ENCODE assay signal across 9 mouse cellular contexts in the genomic region with DNA sequence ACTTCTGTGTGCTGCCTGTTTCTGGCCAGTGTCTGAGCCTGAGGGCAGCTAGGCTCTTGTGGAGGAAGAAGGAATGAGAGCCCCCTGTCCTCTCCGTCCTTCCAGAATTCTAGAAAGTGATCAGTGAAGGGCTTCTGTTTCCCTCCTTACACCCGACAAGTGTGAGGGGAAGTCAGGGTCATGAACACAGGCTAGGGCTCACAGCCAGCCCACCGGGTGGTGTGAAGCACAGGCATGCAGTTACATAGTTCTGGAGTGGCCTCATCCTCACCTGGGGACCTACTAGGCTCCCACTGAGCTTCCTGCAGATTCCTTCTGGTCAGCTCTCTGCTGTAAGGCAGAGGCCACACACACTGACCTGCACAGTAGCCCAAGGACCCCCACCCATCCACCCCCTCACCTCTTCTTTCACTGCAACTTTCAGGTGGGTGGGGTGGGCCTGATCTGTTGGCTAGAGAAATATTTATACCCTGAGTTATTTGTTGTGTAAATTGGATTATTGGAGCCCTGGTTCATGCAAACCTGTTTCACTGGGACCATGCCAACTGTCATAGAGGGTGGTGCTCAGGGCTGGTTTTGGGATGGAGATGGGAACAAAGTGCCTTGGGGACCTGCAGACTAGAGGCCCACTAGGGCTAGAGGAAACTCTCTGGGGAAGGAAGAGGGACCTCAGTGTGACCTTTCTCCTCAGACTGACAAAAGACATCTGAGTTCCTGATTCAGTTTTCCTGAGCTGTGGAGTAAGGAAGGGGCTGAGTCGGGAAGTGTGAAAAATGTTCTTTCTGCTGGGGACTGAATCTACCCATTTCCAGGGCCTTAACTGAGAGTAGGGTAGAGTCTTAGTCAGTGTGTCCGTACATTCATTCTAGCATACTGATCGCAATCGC. TPM values are rescaled to one million over a fixed set of nuclear protein-coding genes. Genes with fewer than 3 reads are reported as not detected.
DNase-seq lines count a peak whose midpoint lies in the region; ATAC-seq and TF ChIP-seq lines count a peak whose summit lies in the region.
"Had no signal": no experiment of that assay in that cellular context is flagged by ENCODE, and none has a peak within 500 bp of the region (broad histone marks: within the 10 kb centered on the region; RNA-seq: fewer than 3 reads in every experiment).

No protein-coding gene starts in this region.

- H3K4me1 ChIP-seq in forebrain, embryonic 14.5 days (ENCODE audit: control insufficient read depth, insufficient read depth, low read length) = peaks cover 74% of the 10 kb centered on the region
- peaks cover 96% of the 10 kb centered on the region for H3K4me1 ChIP-seq in forebrain, embryonic 13.5 days
- H3K4me1 ChIP-seq in lung, postnatal 0 days (ENCODE audit: insufficient read depth, low read depth, low read length) = peaks cover 56% of the 10 kb centered on the region
- H3K4me1 ChIP-seq in intestine, embryonic 15.5 days (replicated peaks) = peaks cover 93% of the 10 kb centered on the region
- H3K4me1 ChIP-seq in stomach, embryonic 14.5 days (ENCODE audit: control insufficient read depth, insufficient read depth, low read length) = peaks cover 90% of the 10 kb centered on the region

- no peak for DNase-seq in forebrain, embryonic 14.5 days (ENCODE audit: low spot score)
- DNase-seq in lung, postnatal 0 days (ENCODE audit: low spot score) = no peak
- no peak for DNase-seq in lung, postnatal 25 days (ENCODE audit: low spot score)
- no peak for DNase-seq in left cerebral cortex, postnatal 36 days (ENCODE audit: low spot score in 2 of 2)
- no peak for DNase-seq in layer of hippocampus, postnatal 14 days (ENCODE audit: low spot score in 2 of 2)

- H3K9ac ChIP-seq in forebrain, embryonic 14.5 days (ENCODE audit: low read length) = no peak overlapping the region
- H3K9ac ChIP-seq in forebrain, embryonic 13.5 days = no peak overlapping the region
- H3K9ac ChIP-seq in lung, postnatal 0 days (replicated peaks; ENCODE audit: low read depth) = no peak overlapping the region
- no peak overlapping the region for H3K9ac ChIP-seq in intestine, embryonic 15.5 days
- no peak overlapping the region for H3K9ac ChIP-seq in stomach, embryonic 14.5 days (replicated peaks; ENCODE audit: low read depth, low read length)

- 78% methylated on average over 7 of the region's 7 CpGs for WGBS in forebrain, embryonic 14.5 days
- 81% methylated on average over 7 of the region's 7 CpGs for WGBS in forebrain, embryonic 13.5 days
- WGBS in lung, postnatal 0 days = 36% methylated on average over 7 of the region's 7 CpGs
- 53% methylated on average over 7 of the region's 7 CpGs for WGBS in intestine, embryonic 15.5 days
- WGBS in stomach, embryonic 14.5 days = 57% methylated on average over 7 of the region's 7 CpGs

- TF ChIP-seq EP300 in lung, postnatal 0 days (IDR thresholded peaks at IDR 0.05) = no peak

- intact Hi-C loops in left cerebral cortex, postnatal 36 days (cut with DNase I) = no loop called here

- no peak overlapping the region for H3K4me3 ChIP-seq in forebrain, embryonic 14.5 days (ENCODE audit: low read depth, low read length)
- no peak overlapping the region for H3K4me3 ChIP-seq in forebrain, embryonic 13.5 days
- H3K4me3 ChIP-seq in lung, postnatal 0 days (ENCODE audit: low read depth, low read length) = no peak overlapping the region
- H3K4me3 ChIP-seq in intestine, embryonic 15.5 days (replicated peaks) = no peak overlapping the region
- H3K4me3 ChIP-seq in stomach, embryonic 14.5 days (ENCODE audit: low read depth, low read length) = no peak overlapping the region

- no peak for ATAC-seq in forebrain, embryonic 14.5 days
- no peak for ATAC-seq in forebrain, embryonic 13.5 days
- ATAC-seq in lung, postnatal 0 days = no peak
- no peak for ATAC-seq in intestine, embryonic 15.5 days
- ATAC-seq in stomach, embryonic 14.5 days (ENCODE audit: insufficient number of reproducible peaks, insufficient read depth, low FRiP score, low read depth) = no peak

- H3K9me3 ChIP-seq in forebrain, embryonic 14.5 days (replicated peaks; ENCODE audit: control insufficient read depth, low read length) = no peaks in the 10 kb centered on the region
- no peaks in the 10 kb centered on the region for H3K9me3 ChIP-seq in forebrain, embryonic 13.5 days (replicated peaks)
- no peaks in the 10 kb centered on the region for H3K9me3 ChIP-seq in lung, postnatal 0 days (ENCODE audit: low read length)
- H3K9me3 ChIP-seq in intestine, embryonic 15.5 days = no peaks in the 10 kb centered on the region
- no peaks in the 10 kb centered on the region for H3K9me3 ChIP-seq in stomach, embryonic 14.5 days (ENCODE audit: control insufficient read depth, low read depth, low read length)
- H3K9me3 ChIP-seq: G1E had no signal

- no peak overlapping the region for H3K4me2 ChIP-seq in forebrain, embryonic 14.5 days (ENCODE audit: low read length)
- no peak overlapping the region for H3K4me2 ChIP-seq in forebrain, embryonic 13.5 days
- H3K4me2 ChIP-seq in lung, postnatal 0 days (replicated peaks; ENCODE audit: low read depth, low read length) = 0 out of 2 replicates have a peak overlapping the region, but pooled peaks have one; percentile 3
- peak overlapping the region; percentile 16; the same call in 1 of the 2 replicates for H3K4me2 ChIP-seq in intestine, embryonic 15.5 days (replicated peaks)
- no peak overlapping the region for H3K4me2 ChIP-seq in stomach, embryonic 14.5 days (replicated peaks; ENCODE audit: low read depth, low read length)

- peaks cover 40% of the 10 kb centered on the region for H3K36me3 ChIP-seq in forebrain, embryonic 14.5 days (ENCODE audit: control insufficient read depth, insufficient read depth, low read length)
- peaks cover 35% of the 10 kb centered on the region for H3K36me3 ChIP-seq in forebrain, embryonic 13.5 days (ENCODE audit: poor library complexity, severe bottlenecking)
- peaks cover 11% of the 10 kb centered on the region; the same call in 1 of the 2 replicates for H3K36me3 ChIP-seq in lung, postnatal 0 days (ENCODE audit: insufficient read depth, low read length)
- peaks cover 17% of the 10 kb centered on the region; the same call in 1 of the 2 replicates for H3K36me3 ChIP-seq in intestine, embryonic 15.5 days
- peaks cover 31% of the 10 kb centered on the region for H3K36me3 ChIP-seq in stomach, embryonic 14.5 days (ENCODE audit: control insufficient read depth, insufficient read depth, low read length)

- no peaks in the 10 kb centered on the region for H3K27me3 ChIP-seq in forebrain, embryonic 14.5 days (replicated peaks; ENCODE audit: control insufficient read depth, insufficient read depth, low read length)
- no peaks in the 10 kb centered on the region for H3K27me3 ChIP-seq in forebrain, embryonic 13.5 days
- no peaks in the 10 kb centered on the region for H3K27me3 ChIP-seq in lung, postnatal 0 days (replicated peaks; ENCODE audit: insufficient read depth, low read length)
- H3K27me3 ChIP-seq in intestine, embryonic 15.5 days (replicated peaks) = no peaks in the 10 kb centered on the region
- no peaks in the 10 kb centered on the region for H3K27me3 ChIP-seq in stomach, embryonic 14.5 days (ENCODE audit: control insufficient read depth, insufficient read depth, low read length)

- TF ChIP-seq CTCF in lung, postnatal 0 days (IDR thresholded peaks at IDR 0.05) = no peak

- H3K27ac ChIP-seq in forebrain, embryonic 14.5 days (ENCODE audit: low read depth, low read length) = peak overlapping the region; percentile 27
- no peak overlapping the region for H3K27ac ChIP-seq in forebrain, embryonic 13.5 days
- H3K27ac ChIP-seq in lung, postnatal 0 days (ENCODE audit: low read length) = peak overlapping the region; percentile 71
- peak overlapping the region; percentile 71 for H3K27ac ChIP-seq in intestine, embryonic 15.5 days
- peak overlapping the region; percentile 39; the same call in 1 of the 2 replicates for H3K27ac ChIP-seq in stomach, embryonic 14.5 days (ENCODE audit: low read length)

RNA-seq across cellular contexts. Expression of a gene that starts 10.7 kb away (rescaled TPM):
- polyA plus RNA-seq in forebrain, embryonic 14.5 days (2014; fragmentation: Nextera tagmentation; extraction: Ambion mirVana) = 77.6 and 94.6 TPM in 2 replicates
- 95.3 and 109 TPM in 2 replicates for polyA plus RNA-seq in forebrain, embryonic 13.5 days (2015; fragmentation: Nextera tagmentation; extraction: Ambion mirVana)
- 96.4 and 107 TPM in 2 replicates for polyA plus RNA-seq in lung, postnatal 0 days (2015; fragmentation: Nextera tagmentation; extraction: Ambion mirVana)
- polyA plus RNA-seq in intestine, embryonic 15.5 days (2015; fragmentation: Nextera tagmentation; extraction: Ambion mirVana) = 123 and 126 TPM in 2 replicates
- 73.2 and 82.0 TPM in 2 replicates for polyA plus RNA-seq in stomach, embryonic 14.5 days (2014; fragmentation: Nextera tagmentation; extraction: Ambion mirVana)
- 100 to 1,000 TPM; 175 to 183 TPM for total RNA-seq in left cerebral cortex, postnatal 36 days (2021)
- 100 to 1,000 TPM; 114 to 123 TPM for total RNA-seq in layer of hippocampus, postnatal 14 days (2021)

RNA-seq across cellular contexts. Expression of a gene that starts 27.2 kb away (rescaled TPM):
- polyA plus RNA-seq in forebrain, embryonic 14.5 days (2014; fragmentation: Nextera tagmentation; extraction: Ambion mirVana) = 348 and 451 TPM in 2 replicates
- polyA plus RNA-seq in forebrain, embryonic 13.5 days (2015; fragmentation: Nextera tagmentation; extraction: Ambion mirVana) = 386 and 461 TPM in 2 replicates
- polyA plus RNA-seq in lung, postnatal 0 days (2015; fragmentation: Nextera tagmentation; extraction: Ambion mirVana) = 464 and 478 TPM in 2 replicates
- 530 and 606 TPM in 2 replicates for polyA plus RNA-seq in intestine, embryonic 15.5 days (2015; fragmentation: Nextera tagmentation; extraction: Ambion mirVana)
- polyA plus RNA-seq in stomach, embryonic 14.5 days (2014; fragmentation: Nextera tagmentation; extraction: Ambion mirVana) = 774 and 780 TPM in 2 replicates
- total RNA-seq in left cerebral cortex, postnatal 36 days (2021) = 100 to 1,000 TPM; 330 to 339 TPM
- 100 to 1,000 TPM; 372 to 419 TPM for total RNA-seq in layer of hippocampus, postnatal 14 days (2021)

RNA-seq across cellular contexts. Expression of a gene that starts 31.1 kb away (rescaled TPM):
- 20.3 and 21.5 TPM in 2 replicates for polyA plus RNA-seq in forebrain, embryonic 14.5 days (2014; fragmentation: Nextera tagmentation; extraction: Ambion mirVana)
- 17.4 and 18.7 TPM in 2 replicates for polyA plus RNA-seq in forebrain, embryonic 13.5 days (2015; fragmentation: Nextera tagmentation; extraction: Ambion mirVana)
- polyA plus RNA-seq in lung, postnatal 0 days (2015; fragmentation: Nextera tagmentation; extraction: Ambion mirVana) = 1.3 and 1.5 TPM in 2 replicates
- 5.2 and 5.3 TPM in 2 replicates for polyA plus RNA-seq in intestine, embryonic 15.5 days (2015; fragmentation: Nextera tagmentation; extraction: Ambion mirVana)
- polyA plus RNA-seq in stomach, embryonic 14.5 days (2014; fragmentation: Nextera tagmentation; extraction: Ambion mirVana) = 6.4 and 8.3 TPM in 2 replicates
- 10 to 100 TPM; 79.9 to 81.0 TPM for total RNA-seq in left cerebral cortex, postnatal 36 days (2021)
- 10 to 100 TPM; 44.2 to 49.6 TPM for total RNA-seq in layer of hippocampus, postnatal 14 days (2021)
- polyA plus RNA-seq: G1E had no signal

RNA-seq across cellular contexts. Expression of a gene that starts 33.8 kb away (rescaled TPM):
- polyA plus RNA-seq in forebrain, embryonic 14.5 days (2014; fragmentation: Nextera tagmentation; extraction: Ambion mirVana) = 0.50 TPM in 1 of 2 replicates, not detected in the other
- 0.62 and 0.76 TPM in 2 replicates for polyA plus RNA-seq in forebrain, embryonic 13.5 days (2015; fragmentation: Nextera tagmentation; extraction: Ambion mirVana)
- not detected in 2 replicates for polyA plus RNA-seq in lung, postnatal 0 days (2015; fragmentation: Nextera tagmentation; extraction: Ambion mirVana)
- polyA plus RNA-seq in intestine, embryonic 15.5 days (2015; fragmentation: Nextera tagmentation; extraction: Ambion mirVana) = 0.24 TPM in 1 of 2 replicates, not detected in the other
- polyA plus RNA-seq in stomach, embryonic 14.5 days (2014; fragmentation: Nextera tagmentation; extraction: Ambion mirVana) = 0.43 and 0.59 TPM in 2 replicates
- 1 to 10 TPM in 1 of 2 experiments, not detected in 1; 1.1 TPM for total RNA-seq in left cerebral cortex, postnatal 36 days (2021)
- 1 to 10 TPM in 1 of 2 experiments, under 1 TPM in 1; 0.58 to 2.0 TPM for total RNA-seq in layer of hippocampus, postnatal 14 days (2021)

RNA-seq across cellular contexts. Expression of a gene that starts 43.1 kb away (rescaled TPM):
- polyA plus RNA-seq in forebrain, embryonic 14.5 days (2014; fragmentation: Nextera tagmentation; extraction: Ambion mirVana) = 9.9 and 11.1 TPM in 2 replicates
- 18.0 and 20.1 TPM in 2 replicates for polyA plus RNA-seq in forebrain, embryonic 13.5 days (2015; fragmentation: Nextera tagmentation; extraction: Ambion mirVana)
- 12.7 and 13.2 TPM in 2 replicates for polyA plus RNA-seq in lung, postnatal 0 days (2015; fragmentation: Nextera tagmentation; extraction: Ambion mirVana)
- polyA plus RNA-seq in intestine, embryonic 15.5 days (2015; fragmentation: Nextera tagmentation; extraction: Ambion mirVana) = 13.3 and 13.4 TPM in 2 replicates
- 14.2 and 16.8 TPM in 2 replicates for polyA plus RNA-seq in stomach, embryonic 14.5 days (2014; fragmentation: Nextera tagmentation; extraction: Ambion mirVana)
- 10 to 100 TPM; 20.2 to 20.7 TPM for total RNA-seq in left cerebral cortex, postnatal 36 days (2021)
- total RNA-seq in layer of hippocampus, postnatal 14 days (2021) = 10 to 100 TPM; 21.3 to 21.4 TPM

Comparison
In these comparisons a context has a peak if more than half of its experiments do, and no peak if none do; other contexts are left out.
1. H3K4me2 ChIP-seq: peak in lung, postnatal 0 days (single experiment) and intestine, embryonic 15.5 days (single experiment); none in forebrain, embryonic 14.5 days (single experiment), forebrain, embryonic 13.5 days (single experiment) and stomach, embryonic 14.5 days (single experiment).